Mouse (Mus musculus) c-Kit-positive CD71-positive TER-119-positive erythroid progenitor cells, embryonic 14.5 days (primary cell): Measurements from ENCODE around the gene Tirap.
"Not testable (repeated sequence)": the region's sequence is repeated elsewhere in the genome, so short reads cannot be mapped to it uniquely, and the experiment has no call there.

Source experiments
- DNase-seq: peaks from one replicate; pipeline ENCODE4 v3.0.0-alpha.2; 2013; ENCODE audit warnings: low spot score

The Tirap gene

GRCm38 (mm10) chr9:35188700-35189099 is 11.4 kb downstream of the Tirap start:
- no peak for DNase-seq

- DNase-seq, result no peak
These were observed 12.7 kb downstream of the Tirap start for GRCm38 (mm10) chr9:35187351-35187903.

DNA sequence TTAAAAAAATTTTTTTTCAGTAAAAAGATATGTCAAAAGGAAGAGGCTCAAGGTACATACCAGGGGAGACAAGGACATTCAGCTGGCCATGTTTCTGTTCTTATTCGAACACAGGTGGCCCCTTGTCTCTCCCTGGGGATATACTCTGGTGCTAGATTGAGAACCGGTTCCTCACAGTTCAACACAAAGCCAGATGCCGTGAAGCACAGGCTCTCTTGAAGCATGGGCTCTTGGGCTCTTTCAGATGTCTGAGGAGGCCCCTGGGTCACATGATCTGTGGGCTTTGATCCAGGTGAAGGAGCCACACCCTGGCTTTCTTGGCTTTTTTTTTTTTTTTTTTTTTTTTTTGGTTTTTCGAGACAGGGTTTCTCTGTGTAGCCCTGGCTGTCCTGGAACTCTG is 13.7 kb downstream of the Tirap start:
- DNase-seq, result no peak

DNA sequence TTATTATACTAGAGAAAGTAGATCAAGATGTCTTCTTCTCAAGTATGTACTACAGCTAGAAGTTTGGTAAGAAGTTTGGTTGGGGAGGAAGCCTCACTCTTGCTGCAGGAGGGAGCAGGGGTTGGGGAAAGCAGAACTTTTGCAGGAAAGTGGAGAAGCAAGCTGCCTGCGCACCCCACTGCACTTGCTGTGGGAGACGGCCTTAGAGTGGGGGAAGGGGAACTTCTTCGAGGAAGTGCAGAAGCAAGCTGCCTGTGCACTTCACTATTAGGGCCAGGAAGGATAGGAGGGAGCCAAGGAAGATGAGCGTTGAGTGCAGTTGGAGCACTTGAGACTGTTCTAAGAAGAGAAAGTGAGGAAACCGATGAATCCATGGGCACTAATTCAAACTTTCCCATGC is 16.7 kb downstream of the Tirap start:
- DNase-seq, result no peak

DNA sequence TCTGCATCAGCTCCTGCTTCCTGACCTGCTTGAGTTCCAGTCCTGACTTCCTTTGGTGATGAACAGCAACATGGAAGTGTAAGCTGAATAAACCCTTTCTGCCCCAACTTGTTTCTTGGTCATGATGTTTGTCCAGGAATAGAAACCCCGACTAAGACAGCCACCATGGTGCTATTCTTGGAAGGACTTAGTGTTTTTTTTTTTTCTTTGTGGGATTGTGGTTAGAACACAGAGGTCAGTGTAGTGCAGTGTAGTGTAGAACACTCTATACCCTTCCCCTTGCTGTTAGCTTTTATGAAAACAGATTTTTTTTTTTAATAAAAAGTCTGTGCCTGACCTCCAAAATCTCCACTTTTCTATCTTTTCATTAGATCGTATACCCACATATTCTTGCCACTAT is 17.3 kb downstream of the Tirap start:
- no peak for DNase-seq

DNA sequence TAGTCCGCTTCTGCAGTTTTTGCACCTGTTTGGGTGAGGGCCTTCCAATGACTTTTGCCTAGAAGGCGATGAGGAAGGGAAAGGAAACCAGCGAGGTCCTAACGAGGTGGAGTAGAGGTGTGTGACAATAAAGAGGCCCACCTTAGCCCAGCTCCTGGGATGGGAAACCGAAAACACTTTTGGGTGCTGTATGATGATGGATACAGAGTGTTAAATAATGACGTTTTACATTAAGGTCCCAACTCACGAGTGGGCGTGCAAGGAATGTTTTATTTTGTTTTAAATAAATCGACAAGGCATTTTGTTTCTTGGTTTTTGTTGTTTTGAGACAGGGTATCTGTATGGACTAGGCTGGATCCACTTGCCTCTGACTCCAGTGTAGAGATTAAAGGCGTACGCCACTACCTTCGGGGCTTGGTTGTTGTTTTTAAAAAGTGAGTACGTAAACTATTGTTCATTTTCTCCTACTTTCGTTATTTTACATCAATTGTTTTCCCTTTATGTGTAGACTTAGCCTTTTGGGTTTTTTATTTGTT is 23.9 kb downstream of the Tirap start:
- no peak for DNase-seq

- DNase-seq, result peak; percentile 87
These were observed 24.6 kb downstream of the Tirap start, which contains the start of gene Dcps for GRCm38 (mm10) chr9:35175251-35176123. Gene Dcps (minus strand): TSS chr9:35176061.

DNA sequence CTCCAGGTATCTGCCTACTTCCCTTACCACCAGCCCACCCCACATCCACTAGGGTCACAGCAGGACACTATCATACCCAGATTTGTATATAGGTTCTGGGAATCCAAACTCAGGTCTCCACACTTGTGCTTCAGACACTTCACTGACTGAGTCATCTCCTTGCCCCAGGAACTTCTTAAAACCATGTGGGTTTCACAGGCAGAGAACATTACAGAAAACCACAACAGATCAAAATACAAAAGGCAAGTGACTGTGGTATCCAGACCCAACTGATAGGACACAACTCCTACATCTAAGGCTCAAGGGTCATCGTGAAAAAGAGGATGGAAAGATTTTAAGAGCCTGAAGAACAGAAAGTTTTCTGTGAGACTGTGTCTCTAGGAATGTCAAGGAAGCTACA is 26.8 kb downstream of the Tirap start:
- no peak for DNase-seq

- DNase-seq, result no peak
These were observed 30.0 kb downstream of the Tirap start for GRCm38 (mm10) chr9:35170071-35170470.

GRCm38 (mm10) chr9:35166798-35167635 is 33.1 kb downstream of the Tirap start:
- no peak for DNase-seq

DNA sequence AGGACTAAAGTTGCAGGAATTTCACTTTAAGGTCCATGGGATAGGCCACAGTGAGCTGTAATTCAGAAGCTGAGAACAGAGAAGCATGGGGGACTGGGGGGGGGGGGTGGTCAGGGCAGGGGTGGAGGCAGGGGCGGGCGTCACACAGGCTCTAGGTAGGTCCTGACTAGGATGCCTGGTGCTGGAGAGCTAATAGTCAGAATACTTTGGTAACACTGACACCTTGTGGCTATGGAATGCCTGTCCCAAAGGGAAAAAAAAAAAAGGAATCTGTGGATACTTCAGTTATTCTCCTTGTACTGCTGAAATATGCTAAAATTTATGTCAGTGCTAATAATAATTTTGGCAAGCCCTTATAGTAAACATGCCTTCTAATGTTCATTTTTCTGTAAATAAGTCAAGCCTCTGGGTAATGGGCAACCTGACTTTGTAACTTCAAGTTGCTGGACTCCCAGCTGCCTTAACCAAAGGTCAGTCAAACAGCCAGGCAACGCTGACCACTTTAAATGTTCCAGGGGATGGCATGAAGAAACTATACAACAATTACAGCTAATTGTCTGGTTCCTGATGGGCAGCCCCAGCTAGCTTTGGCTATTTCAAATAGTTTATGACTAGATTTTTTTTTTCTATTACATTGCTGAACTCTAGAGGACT is 33.8 kb downstream of the Tirap start:
- DNase-seq, result peak; percentile 29

- DNase-seq, result no peak
These were observed 35.8 kb downstream of the Tirap start for GRCm38 (mm10) chr9:35164142-35164874.

DNA sequence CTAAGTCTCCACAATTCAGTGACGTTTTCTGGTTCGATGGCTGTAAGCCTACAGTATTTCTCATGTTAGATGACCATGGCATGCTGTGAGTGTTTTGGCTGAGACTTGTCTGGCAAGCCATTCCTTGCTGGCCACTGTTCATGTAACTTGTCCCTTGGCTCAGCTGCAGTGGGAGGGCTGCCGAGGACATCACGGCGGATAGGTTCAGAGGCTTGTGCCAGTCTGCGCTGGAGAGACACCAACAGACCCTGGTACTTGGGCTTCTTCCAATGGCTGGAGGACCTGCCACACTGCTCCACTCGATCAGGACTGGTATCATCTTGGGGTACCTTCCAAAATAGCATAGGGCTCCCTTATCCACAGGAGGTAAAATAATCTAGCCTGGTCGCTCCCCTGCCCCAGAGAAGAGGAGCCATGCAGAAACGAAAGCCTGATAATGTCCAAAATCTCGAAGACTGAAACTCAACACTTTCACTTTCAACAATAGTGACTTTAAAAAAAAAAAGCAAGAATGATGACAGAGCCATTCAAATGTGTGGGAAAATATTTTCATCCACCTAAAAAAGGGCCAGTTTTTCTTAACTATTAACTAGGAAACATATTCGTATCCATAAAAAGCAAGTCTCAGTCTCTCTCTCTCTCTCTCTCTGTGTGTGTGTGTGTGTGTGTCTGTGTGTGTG is 36.9 kb downstream of the Tirap start:
- no peak for DNase-seq

GRCm38 (mm10) chr9:35161721-35162120 is 38.4 kb downstream of the Tirap start:
- DNase-seq, result no peak

- no peak for DNase-seq
These were observed 39.4 kb downstream of the Tirap start for GRCm38 (mm10) chr9:35160662-35161061.

DNA sequence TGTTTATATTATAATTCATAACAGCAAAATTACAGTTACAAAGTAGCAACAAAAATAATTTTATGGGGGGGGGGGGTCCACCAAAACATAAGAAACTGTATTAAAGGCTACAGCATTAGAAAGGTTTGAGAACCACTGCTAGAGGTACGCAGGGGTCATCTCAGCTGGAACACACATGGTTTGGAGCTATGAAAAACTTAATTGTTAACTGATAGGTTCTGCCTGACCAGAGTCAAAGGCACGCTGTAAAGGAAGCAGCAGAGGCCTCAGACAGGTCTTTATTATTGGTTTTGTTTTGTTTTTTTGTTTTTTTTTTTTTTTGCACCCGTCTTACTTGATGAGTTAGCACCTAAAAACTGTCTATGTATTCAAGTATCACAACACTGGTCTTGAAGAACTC is 41.6 kb downstream of the Tirap start:
- DNase-seq, result no peak

- DNase-seq, result no peak
These were observed 43.2 kb downstream of the Tirap start for GRCm38 (mm10) chr9:35156862-35157261.

DNA sequence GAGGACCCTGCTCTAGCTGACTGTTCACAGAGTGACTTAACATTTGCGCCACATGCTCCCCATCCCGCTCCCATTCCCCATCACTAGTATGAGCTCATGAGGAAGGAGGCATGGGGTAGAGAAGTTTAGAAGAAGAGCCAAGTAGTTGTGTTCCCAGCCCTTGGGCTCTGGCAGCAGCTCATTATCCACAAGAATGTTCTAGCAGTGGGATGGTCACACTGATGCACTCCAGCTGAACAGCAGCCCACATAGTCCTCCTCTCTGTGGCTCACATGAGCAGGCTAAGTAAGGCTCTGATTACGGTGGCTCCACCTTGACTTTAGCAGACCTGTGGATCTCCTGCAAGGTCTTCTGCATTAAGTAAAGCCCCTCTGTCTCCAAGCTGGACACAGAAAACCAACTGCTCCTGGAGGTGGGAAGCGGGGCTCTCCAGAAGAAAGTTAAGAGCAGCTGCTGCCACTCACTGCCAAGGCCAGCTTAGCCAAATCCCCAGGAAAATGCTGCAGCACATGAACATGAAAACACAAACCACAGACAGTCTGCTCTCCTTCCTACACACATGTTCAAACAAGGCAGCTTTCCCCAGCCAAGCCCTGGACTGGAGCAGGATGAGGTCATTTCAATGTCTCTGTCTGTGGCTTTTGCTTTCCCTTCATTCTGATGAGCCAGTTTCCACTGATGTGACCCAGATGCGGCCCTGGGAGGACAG is 43.9 kb downstream of the Tirap start:
- DNase-seq, result no peak

DNA sequence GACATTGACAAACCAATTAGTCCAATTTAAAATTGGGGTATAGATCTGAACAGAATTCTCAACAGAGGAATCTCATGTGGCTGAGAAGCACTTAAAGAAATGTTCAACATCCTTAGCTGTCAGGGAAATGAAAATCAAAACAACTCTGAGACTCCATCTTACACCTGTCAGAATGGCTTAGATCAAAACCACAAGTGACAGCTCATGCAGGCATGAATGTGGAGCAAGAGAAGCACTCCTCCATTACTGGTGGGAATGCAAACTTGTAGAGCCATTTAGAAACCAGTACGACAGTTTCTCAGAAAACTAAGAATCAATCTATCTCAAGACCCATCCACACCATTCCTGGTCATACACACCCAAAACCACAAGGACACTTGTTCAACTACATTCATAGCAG is 47.2 kb downstream of the Tirap start:
- DNase-seq, result no peak

DNA sequence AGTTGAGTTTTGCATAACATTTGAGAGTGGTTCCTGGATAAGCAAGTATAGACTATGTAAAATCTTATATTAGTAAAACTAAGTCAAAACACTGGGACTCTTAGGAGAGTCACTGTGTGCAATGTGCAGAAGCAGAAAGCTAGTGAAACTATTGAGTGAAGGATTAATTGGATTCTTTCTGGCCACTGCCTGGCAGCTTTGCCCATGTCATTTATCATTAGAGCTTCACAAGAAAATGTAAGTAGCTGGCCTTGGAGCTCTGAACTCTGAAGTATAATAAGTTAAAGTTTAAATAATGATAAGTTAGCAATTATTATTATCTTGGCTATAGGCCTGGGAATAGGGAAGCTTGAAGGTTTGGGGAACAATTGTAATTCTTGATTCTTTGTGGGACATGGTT is 51.3 kb downstream of the Tirap start:
- not testable (repeated sequence) for DNase-seq
